Mouse (Mus musculus): Measurements from ENCODE around the gene Agt. TPM values are rescaled to one million over a fixed set of nuclear protein-coding genes. Genes with fewer than 3 reads are reported as not detected.

Agt gene
- total and polyA plus RNA-seq, 2 experiments from 2014 or later, result 29.4 to 30.0 TPM

GRCm38 (mm10) chr8:124555113-124555750 lies 14.3 kb downstream of the Agt start:
- TF ChIP-seq CTCF (IDR thresholded peaks at IDR 0.05; ENCODE audit: low read depth), result no peak
- Histone ChIP-seq H3K4me3 (ENCODE audit: low read depth, low read length) (no peak overlapping the region), H3K4me2 (ENCODE audit: low read depth) (no peak overlapping the region), H3K36me3 (ENCODE audit: insufficient read depth) (peaks cover 27% of the 10 kb centered on the region), H3K9ac (no peak overlapping the region), H3K27me3 (ENCODE audit: insufficient read depth, low read length) (no peaks in the 10 kb centered on the region), H3K4me1 (ENCODE audit: insufficient read depth) (no peaks in the 10 kb centered on the region), H3K27ac (ENCODE audit: low read depth, low read length) (no peak overlapping the region), H3K9me3 (ENCODE audit: low read length) (no peaks in the 10 kb centered on the region)
- WGBS, result 90% methylated on average over 7 of the region's 7 CpGs
- no peak for DNase-seq
- no peak for ATAC-seq

- Histone ChIP-seq H3K36me3 (ENCODE audit: insufficient read depth) (peaks cover 67% of the 10 kb centered on the region), H3K27me3 (ENCODE audit: insufficient read depth, low read length) (no peaks in the 10 kb centered on the region), H3K27ac (ENCODE audit: low read depth, low read length) (no peak overlapping the region), H3K9ac (no peak overlapping the region), H3K9me3 (ENCODE audit: low read length) (no peaks in the 10 kb centered on the region), H3K4me1 (ENCODE audit: insufficient read depth) (no peaks in the 10 kb centered on the region), H3K4me2 (ENCODE audit: low read depth) (no peak overlapping the region), H3K4me3 (ENCODE audit: low read depth, low read length) (no peak overlapping the region)
- TF ChIP-seq CTCF (IDR thresholded peaks at IDR 0.05; ENCODE audit: low read depth), result no peak
- no peak for DNase-seq
- ATAC-seq, result peak; percentile 68
- 89% methylated on average over 15 of the region's 15 CpGs for WGBS
These were observed 18.4 kb downstream of the Agt start for GRCm38 (mm10) chr8:124551011-124551661.

- no peak overlapping the region for H3K9ac ChIP-seq
- no peaks in the 10 kb centered on the region for H3K9me3 ChIP-seq (ENCODE audit: low read length)
- no peak overlapping the region for H3K27ac ChIP-seq (ENCODE audit: low read depth, low read length)
- DNase-seq (no peak), ATAC-seq (no peak)
- 61% methylated on average over 1 of the region's 1 CpGs for WGBS
- no peak overlapping the region for H3K4me3 ChIP-seq (ENCODE audit: low read depth, low read length)
- TF ChIP-seq CTCF (IDR thresholded peaks at IDR 0.05; ENCODE audit: low read depth), result no peak
- peaks cover 92% of the 10 kb centered on the region for H3K36me3 ChIP-seq (ENCODE audit: insufficient read depth)
- no peak overlapping the region for H3K4me2 ChIP-seq (ENCODE audit: low read depth)
- H3K27me3 ChIP-seq (ENCODE audit: insufficient read depth, low read length), result no peaks in the 10 kb centered on the region
- H3K4me1 ChIP-seq (ENCODE audit: insufficient read depth), result no peaks in the 10 kb centered on the region
These were observed 21.3 kb downstream of the Agt start for GRCm38 (mm10) chr8:124548187-124548586.

- no peak overlapping the region for H3K4me3 ChIP-seq (ENCODE audit: low read depth, low read length)
- H3K9ac ChIP-seq, result no peak overlapping the region
- no peak overlapping the region for H3K27ac ChIP-seq (ENCODE audit: low read depth, low read length)
- H3K27me3 ChIP-seq (ENCODE audit: insufficient read depth, low read length), result no peaks in the 10 kb centered on the region
- no peak for DNase-seq
- 0 out of 2 replicates have a peak, but pooled peaks have one; percentile 16 for ATAC-seq
- no peak for TF ChIP-seq CTCF (IDR thresholded peaks at IDR 0.05; ENCODE audit: low read depth)
- H3K9me3 ChIP-seq (ENCODE audit: low read length), result no peaks in the 10 kb centered on the region
- H3K4me2 ChIP-seq (ENCODE audit: low read depth), result no peak overlapping the region
- H3K36me3 ChIP-seq (ENCODE audit: insufficient read depth), result peaks cover 93% of the 10 kb centered on the region
- 83% methylated on average over 11 of the region's 11 CpGs for WGBS
- no peaks in the 10 kb centered on the region for H3K4me1 ChIP-seq (ENCODE audit: insufficient read depth)
These were observed 22.2 kb downstream of the Agt start for GRCm38 (mm10) chr8:124547269-124547668.

- Histone ChIP-seq H3K4me2 (ENCODE audit: low read depth) (no peak overlapping the region), H3K9ac (no peak overlapping the region), H3K4me3 (ENCODE audit: low read depth, low read length) (no peak overlapping the region), H3K4me1 (ENCODE audit: insufficient read depth) (no peaks in the 10 kb centered on the region), H3K27me3 (ENCODE audit: insufficient read depth, low read length) (no peaks in the 10 kb centered on the region), H3K27ac (ENCODE audit: low read depth, low read length) (no peak overlapping the region), H3K36me3 (ENCODE audit: insufficient read depth) (peaks cover 93% of the 10 kb centered on the region), H3K9me3 (ENCODE audit: low read length) (no peaks in the 10 kb centered on the region)
- ATAC-seq (no peak), DNase-seq (no peak)
- no peak for TF ChIP-seq CTCF (IDR thresholded peaks at IDR 0.05; ENCODE audit: low read depth)
- 89% methylated on average over 7 of the region's 7 CpGs for WGBS
These were observed 22.7 kb downstream of the Agt start for GRCm38 (mm10) chr8:124546815-124547214.

GRCm38 (mm10) chr8:124546371-124546770 lies 23.1 kb downstream of the Agt start:
- Histone ChIP-seq H3K9ac (no peak overlapping the region), H3K4me1 (ENCODE audit: insufficient read depth) (no peaks in the 10 kb centered on the region), H3K36me3 (ENCODE audit: insufficient read depth) (peaks cover 94% of the 10 kb centered on the region), H3K27ac (ENCODE audit: low read depth, low read length) (no peak overlapping the region), H3K4me2 (ENCODE audit: low read depth) (no peak overlapping the region), H3K9me3 (ENCODE audit: low read length) (no peaks in the 10 kb centered on the region), H3K27me3 (ENCODE audit: insufficient read depth, low read length) (no peaks in the 10 kb centered on the region), H3K4me3 (ENCODE audit: low read depth, low read length) (no peak overlapping the region)
- TF ChIP-seq CTCF (IDR thresholded peaks at IDR 0.05; ENCODE audit: low read depth), result no peak
- DNase-seq (no peak), ATAC-seq (no peak)
- WGBS, result 95% methylated on average over 6 of the region's 6 CpGs

GRCm38 (mm10) chr8:124543272-124543671 lies 26.2 kb downstream of the Agt start:
- no peak for TF ChIP-seq CTCF (IDR thresholded peaks at IDR 0.05; ENCODE audit: low read depth)
- no peak overlapping the region for H3K4me3 ChIP-seq (ENCODE audit: low read depth, low read length)
- DNase-seq (no peak), ATAC-seq (no peak)
- H3K9ac ChIP-seq, result no peak overlapping the region
- no peaks in the 10 kb centered on the region for H3K9me3 ChIP-seq (ENCODE audit: low read length)
- no peaks in the 10 kb centered on the region for H3K27me3 ChIP-seq (ENCODE audit: insufficient read depth, low read length)
- peaks cover 93% of the 10 kb centered on the region for H3K36me3 ChIP-seq (ENCODE audit: insufficient read depth)
- WGBS, result 88% methylated on average over 5 of the region's 5 CpGs
- H3K27ac ChIP-seq (ENCODE audit: low read depth, low read length), result no peak overlapping the region
- H3K4me1 ChIP-seq (ENCODE audit: insufficient read depth), result no peaks in the 10 kb centered on the region
- H3K4me2 ChIP-seq (ENCODE audit: low read depth), result no peak overlapping the region
